Mouse (Mus musculus): ENCODE data around the gene Gm49358.

Gm49358 gene

DNA sequence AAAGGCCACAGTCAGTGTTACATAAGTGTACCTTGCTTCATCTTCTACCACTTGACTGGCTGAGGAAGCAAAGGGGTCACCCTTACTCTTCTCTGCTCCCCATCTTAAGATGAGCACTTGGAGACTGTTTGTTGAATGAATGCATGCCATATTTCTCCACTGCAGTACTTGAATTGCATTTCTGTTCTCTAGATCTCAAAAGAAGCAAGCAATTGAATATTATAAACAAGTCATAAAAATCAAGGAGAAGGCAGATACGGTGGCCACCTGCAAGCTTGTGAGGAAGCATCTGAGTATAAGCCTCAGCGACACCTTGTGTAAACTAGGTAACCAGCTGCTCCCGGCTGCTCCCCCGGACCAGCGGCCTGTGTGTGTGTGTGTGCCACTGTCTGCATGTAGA, at the start of gene Gm49358:
Gene Gm49358, plus strand, starts transcription at position 301 of the 400 bp plus-strand sequence.
- DNase-seq (ENCODE audit: low spot score in 2 of 2), result no peak

DNA sequence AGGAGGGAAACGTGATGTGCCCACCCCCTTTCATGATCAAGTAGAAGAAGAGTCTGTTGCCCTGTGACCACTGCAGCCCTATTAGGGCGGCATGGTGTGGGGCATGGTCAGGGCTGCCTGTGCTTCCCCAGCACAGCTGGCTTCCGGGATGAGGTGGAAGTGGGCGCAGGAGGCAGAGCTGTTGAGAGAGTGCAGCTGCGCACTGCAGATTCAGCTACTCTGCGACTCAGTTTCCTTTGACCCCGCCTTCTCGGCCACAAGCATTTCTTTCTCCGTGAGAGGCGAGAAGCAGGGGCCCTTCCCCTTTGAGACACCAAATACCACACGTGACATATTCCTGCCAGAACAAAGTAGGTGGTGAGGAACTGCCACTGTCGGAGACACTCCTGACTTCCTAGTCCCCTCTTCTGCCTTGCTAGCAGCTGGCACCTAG, 36.2 kb upstream of the Gm49358 start:
- peak; percentile 49 to 69 for DNase-seq (ENCODE audit: low spot score in 2 of 2)

DNA sequence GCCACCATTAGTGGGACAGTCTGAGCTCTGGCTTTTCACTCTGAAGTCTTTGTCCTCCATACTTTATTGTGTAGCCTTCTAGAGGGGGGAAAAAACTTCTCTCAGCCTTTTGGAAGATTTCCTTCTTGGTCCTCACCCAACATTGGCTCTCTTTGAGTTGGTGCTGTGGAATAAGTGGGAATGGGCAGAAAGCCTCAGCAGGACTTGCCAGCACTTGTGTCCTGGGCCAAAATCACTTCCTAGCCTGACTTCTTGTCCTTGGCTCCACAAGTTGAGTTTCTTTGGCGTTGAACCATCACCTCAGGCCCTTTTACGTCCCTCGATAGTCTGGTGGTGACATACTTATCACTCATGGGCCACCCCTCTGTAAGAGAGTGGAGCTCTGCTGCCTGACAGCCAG, 35.6 kb upstream of the Gm49358 start:
- no peak for DNase-seq (ENCODE audit: low spot score in 2 of 2)

DNA sequence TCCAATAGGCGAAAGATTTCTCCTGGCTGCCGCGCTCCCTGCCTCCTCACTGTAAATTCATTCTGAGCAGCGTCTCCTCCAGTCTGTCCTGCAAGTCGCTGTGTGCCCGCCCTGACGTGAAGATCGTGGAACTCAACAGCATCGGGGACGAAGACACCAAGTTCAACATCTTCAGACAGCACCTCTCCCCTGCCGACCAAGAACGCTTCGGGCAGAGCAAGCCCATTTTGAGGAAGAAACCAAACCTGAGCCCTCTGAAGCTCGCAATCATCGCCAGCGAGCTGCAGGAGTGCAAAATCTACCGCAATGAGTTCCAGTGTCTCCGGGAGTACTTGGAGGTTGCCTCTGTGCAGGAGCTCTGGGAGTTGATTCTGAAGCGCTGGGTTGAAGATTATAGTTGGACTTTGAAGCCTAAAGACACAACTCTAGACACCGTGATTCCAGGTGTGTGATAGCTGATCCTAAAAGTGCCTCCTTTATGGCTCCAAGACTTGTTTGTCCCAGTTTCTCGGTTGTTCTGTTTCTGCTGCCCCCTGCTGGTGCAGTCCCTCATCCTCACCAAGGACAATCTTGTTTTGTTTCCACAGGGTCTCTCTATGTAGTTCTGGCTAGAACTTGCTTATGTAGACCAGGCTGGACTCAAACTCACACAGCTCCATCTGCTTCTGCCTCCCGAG, 32.8 kb upstream of the Gm49358 start:
- DNase-seq (ENCODE audit: low spot score in 2 of 2), result peak; percentile 72 to 90

DNA sequence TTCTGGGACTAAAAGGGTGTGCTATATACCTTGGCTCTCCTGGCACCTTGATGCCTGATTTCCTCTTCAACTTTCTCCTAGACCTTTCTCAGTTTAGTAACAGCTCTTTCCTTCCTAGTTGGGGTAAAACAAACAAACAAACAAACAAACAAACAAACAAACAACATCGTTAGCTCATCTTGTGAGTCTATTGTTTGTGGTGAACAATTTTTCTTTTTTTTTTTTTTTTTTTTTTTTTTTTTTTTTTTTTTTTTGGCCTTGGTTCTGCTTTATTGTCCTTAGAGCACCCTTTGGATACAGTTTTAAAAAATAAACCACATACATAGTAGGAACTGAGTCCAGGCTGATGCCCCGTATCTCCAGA, 32.3 kb upstream of the Gm49358 start:
- no peak for DNase-seq (ENCODE audit: low spot score in 2 of 2)

DNA sequence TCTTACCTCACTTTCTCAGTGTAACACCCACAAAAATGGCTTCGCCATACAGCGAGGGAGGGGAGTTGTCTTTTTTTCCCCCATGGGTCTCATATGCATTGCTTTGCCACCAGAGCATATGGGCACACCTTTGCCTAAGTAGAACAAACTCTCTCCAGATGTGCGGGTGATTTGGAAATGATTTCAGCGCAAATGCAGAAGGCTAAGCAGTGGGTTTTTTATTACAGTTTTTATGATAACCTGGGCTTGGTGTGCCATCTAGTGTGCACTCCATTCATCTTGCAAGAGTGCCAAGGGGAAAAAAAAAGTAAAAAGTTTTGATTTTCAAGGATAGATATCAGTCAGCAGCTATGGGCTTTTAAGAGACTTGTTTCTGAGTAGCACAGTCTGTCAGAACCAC, 28.7 kb upstream of the Gm49358 start:
- no peak for DNase-seq (ENCODE audit: low spot score in 2 of 2)

DNA sequence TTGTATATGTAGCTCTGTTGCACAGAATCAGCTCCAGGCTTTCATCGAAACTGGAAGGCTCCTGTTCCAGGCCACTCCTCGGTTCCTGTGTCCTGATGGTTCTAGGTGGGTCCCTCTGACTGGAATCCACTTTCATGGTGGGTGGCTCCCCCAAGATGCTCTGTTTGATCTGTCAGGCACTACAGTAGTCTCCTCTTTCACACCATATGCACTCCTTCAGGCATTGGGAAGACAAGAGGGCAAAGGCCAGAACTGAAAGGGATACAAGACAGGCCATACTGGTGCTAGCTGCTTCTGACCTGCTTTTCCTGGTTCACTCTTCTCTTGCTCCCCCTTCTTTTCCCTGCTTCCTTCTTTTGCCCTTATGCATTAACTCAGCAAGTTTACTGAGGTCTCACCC, 20.9 kb upstream of the Gm49358 start:
- DNase-seq (ENCODE audit: low spot score in 2 of 2), result no peak

DNA sequence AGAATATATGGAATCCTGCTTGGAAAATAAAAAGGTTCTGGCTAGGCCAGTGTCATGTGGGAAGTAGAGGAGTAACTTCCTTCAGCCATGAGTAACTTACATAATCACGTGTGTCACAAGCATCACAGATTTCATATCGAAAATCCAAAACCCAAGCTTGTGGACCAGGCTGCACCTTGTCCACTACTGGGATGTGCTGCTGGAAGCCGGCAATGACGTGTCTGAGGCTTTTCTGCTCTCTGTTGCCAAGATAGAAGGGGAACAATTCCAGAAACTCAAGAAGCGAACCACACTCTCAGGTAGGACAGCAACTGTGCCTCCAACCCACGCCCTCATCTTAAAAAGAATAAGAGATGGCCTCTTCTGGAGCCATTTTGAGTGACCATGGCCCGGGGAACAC, 19.5 kb upstream of the Gm49358 start:
- no peak for DNase-seq (ENCODE audit: low spot score in 2 of 2)

DNA sequence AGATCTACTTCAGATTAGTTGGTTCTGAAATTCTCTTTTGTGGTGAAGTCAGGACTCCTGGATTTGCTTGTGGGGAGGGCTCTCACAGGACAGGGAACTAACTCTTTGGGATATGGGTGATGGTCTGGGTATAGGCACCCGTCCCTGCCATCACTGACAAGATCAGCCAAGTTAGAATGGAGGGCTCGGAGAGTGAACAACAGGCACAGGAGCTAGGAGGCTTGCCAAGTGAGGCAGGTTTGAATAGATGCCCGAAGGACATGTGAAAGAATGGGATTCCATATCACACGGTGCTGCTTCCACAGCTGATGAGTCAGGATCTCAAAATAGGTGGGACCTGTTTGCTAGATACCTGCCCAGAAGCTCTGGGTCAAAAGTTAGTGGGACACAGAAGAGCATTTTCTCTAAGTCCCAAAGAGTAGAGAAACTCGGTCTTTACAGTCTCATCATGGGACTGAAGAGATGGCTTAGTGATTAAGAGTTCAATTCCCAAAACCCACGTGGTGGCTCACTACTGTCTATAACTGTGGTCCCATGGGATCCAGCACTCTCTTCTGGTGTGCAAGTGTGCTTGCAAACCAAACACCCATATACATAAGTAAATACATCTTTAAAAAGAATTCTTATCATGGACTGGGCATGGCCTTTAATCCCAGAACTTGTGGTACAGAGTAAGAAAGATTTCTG, 7.8 kb upstream of the Gm49358 start:
- no peak for DNase-seq (ENCODE audit: low spot score in 2 of 2)

DNA sequence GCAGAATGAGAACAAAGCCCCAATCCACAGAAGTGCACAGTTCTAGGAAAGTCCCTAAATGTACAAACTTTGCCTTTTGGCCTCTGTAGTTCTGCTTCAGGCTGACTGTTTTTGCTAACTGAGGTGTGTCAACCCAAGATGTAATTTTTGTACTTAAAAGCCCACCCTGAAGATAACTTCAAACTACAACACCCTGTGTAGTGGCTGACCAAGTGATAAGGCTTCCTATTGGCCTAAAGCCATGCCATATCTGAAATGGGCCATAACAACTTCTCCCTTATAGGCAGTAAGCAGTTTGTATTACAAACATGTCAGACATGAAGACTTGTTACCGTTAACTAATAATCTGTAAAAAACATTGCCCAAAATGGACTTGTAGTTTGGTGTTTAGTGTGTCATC, 6.0 kb upstream of the Gm49358 start:
- DNase-seq (ENCODE audit: low spot score in 2 of 2), result no peak

DNA sequence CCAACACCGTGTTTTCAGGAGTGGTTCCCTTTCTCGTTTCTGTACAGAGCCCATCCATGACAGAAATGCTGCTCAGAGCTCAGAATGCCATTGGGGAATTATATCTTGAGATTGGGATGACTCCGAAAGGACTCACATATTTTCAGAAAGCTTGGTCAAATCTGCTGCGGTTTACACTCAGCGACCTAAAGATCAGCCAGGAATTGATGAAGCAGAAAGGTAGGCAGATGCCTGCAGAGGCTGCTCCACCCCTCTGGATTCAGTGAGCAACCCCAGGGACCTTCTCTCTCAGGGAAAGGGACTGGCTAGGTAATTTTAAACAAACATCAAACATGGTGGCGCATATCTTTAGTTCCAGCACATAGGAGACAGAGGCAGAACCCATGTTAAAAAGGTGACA, 5.6 kb upstream of the Gm49358 start:
- no peak for DNase-seq (ENCODE audit: low spot score in 2 of 2)

DNA sequence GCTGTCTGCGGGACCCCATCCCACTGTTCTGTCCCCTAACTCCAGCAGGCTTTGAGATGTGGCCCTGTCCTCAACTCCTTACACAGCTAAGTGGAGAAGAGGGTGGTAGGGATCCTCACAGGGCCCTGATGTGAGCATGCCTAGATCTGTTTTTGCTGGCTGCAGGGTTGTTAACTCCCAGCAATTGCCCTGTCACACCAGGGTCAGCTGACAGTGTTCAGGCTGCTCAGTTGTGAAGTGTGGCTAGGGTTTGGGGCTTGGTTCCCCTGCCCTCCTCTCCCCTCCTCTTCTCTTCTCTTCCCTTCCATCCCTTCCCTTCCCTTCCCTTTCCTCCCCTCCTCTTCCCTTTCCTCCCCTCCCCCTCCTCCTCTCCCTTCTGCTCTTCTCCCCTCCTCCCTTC, 2.5 kb upstream of the Gm49358 start:
- DNase-seq (ENCODE audit: low spot score in 2 of 2), result no peak

DNA sequence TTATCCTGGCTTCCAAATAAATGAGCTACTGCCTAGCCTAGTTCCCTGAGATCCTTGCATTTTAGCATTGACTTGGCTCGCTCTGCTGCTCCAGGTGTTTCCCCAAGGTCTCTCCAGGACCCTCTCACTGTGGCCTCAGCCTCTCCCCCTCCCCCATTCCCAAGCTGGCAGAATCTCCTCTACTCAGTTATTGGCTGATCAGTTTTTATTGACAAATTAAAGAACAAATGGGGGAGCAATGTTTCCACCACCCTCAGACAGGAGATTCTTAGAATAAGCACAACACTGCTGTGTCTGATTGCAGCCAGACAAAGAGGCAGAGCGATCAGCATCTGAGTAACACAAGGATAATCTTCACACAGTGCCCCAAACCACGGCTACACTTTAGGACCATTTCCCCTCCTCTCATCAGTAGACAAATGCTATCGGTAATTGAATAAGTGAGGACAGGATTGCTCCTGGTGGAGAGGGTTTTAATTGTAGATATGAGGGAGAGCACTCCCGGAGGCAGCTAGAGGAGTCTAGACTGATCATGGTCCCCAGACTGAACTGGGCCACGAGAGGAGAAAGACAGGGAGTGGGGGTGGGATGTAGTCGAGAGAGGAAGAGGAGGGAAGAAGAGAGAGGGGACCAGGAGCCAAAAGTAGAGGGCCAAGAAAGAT, 1.9 kb upstream of the Gm49358 start:
- DNase-seq (ENCODE audit: low spot score in 2 of 2), result no peak

DNA sequence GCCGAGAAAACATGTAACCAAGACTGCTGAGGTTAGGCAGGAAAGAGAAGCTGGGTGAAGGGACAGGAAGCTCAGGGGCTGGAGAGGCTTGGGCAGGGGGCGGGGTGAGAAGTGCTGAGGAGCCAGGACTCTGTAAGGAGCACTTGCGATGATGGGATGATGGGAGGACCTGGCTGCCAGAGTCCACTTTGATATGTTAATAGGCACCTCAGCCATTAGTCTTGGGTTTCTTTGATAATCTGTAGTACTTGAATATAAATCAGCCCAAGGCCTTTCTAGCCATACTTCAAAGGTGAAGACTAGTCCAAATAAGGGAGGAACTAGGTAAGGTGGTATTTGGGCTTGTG, 1.4 kb upstream of the Gm49358 start:
- no peak for DNase-seq (ENCODE audit: low spot score in 2 of 2)

DNA sequence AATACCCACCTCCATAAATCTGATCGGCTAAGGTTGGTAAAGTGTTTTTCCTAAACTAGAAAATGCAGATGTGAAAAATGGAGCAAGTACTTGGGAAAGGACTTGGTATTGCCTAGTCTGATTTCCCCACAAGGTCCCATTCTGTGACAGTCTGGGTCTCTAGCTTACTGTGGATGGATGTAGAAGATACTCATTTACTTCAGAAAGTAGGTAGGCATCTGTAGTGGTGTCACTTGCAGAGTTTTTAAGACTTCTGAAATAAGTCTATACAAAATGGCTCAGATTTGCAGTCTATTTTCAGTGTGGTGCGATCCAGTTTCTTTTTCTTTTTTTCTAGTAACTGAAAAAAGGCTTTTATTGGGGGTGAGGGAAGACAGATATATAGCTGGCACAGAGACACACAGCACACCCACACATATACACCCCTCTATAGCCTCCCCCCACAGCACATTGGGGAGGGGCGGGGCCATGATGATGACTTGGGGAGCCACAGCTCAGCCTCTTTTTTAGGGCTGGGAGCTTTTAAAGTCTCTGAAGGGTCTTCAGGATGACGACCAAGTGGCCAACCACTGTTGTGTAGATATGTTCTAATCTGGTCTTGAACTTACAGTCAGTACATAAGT, 1.7 kb downstream of the Gm49358 start:
- DNase-seq (ENCODE audit: low spot score in 2 of 2), result no peak

DNA sequence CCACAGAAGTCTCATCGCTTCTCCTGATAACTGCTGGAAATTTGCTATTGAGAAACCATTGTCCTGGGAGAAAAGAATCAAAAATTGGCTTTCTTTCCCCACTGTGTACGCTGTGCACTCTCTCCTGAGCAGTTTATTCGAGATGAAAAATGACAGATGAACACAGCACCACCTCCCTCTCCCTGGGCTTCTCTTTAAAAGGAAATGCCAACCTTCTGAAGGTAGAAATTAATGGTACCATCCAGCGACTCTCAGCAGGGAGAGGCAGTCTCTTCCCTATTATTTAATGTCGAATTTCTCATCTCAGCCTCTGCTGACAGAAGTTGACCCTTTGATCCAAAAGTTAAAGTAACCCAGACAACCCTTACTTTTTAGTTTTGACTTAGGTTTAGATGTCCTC, 5.4 kb downstream of the Gm49358 start:
- no peak for DNase-seq (ENCODE audit: low spot score in 2 of 2)

DNA sequence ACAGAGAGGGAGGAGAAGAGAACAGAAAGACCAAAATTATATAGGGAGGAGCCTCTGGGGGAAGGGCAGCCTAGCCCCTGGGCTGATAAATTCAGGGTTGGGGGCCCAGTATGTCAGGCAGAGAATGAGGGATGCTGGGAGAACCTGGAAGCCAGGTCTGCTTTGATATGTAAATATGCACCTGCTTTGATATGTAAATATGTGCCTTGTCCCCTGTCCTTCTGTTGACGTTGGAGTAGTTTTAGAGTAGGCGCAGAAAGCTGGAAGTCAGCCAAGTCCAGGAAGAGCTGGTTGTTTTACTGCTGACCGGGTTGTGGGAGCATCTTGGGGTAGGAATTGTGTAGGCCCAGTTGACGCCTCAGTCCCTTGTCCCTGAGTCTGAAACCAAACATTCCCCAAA, 6.0 kb downstream of the Gm49358 start:
- DNase-seq (ENCODE audit: low spot score in 2 of 2), result no peak

DNA sequence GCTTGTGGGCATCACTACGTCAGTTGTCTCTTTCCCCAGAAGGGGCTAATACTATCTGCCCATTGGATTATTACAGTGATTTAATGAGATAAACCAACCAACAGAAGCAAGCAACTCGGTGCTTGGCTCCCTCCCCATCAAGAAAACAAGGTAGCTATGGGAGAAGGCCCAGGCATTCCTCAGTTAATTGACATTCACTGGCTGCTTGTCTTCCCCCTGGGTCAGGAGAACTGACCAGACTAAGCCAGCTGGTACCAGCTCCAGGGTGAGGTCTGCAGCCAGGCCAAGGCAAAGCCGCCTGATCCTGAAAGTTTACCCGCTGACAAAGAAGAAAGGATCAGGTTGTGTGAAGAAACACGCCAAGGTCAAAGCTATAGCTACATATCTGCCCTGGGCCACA, 7.9 kb downstream of the Gm49358 start:
- no peak for DNase-seq (ENCODE audit: low spot score in 2 of 2)

DNA sequence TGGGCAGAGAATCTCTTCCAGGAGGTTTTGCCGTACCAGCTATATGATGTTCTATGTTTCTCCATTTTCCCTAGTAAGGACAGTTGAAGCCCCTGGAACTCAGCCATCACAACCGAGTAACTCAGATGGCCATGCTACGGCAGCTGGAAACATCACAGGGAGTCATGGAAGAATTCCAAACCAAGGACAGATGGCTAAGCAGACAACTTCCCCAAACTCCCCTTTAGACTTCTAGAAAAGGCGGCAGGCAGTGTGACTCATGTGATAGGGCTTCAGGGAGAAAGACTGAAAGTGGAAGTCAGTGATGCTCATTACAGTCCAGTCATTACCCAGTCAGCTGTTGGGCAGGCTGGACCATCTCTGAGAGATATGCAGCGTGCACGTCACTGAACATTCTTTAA, 8.5 kb downstream of the Gm49358 start:
- DNase-seq (ENCODE audit: low spot score in 2 of 2), result no peak

DNA sequence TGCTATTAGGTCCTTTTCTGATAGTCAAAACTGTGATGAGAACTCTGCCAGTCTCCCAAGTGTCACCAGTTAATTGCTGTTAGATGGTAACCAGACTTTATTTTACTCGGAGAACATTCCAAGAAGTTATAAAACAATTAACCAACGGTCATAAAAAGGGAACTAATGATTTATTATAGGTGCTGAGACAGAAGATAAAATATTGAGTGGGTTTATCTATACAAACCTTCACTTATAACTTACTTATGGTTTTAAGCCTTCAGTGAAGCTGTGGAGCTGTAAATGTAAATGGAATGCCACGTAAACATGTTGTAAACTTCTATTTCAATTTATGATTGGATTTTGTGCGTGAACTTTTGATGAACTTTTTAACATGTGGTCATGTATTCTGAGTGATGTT, 9.6 kb downstream of the Gm49358 start:
- DNase-seq (ENCODE audit: low spot score in 2 of 2), result no peak

DNA sequence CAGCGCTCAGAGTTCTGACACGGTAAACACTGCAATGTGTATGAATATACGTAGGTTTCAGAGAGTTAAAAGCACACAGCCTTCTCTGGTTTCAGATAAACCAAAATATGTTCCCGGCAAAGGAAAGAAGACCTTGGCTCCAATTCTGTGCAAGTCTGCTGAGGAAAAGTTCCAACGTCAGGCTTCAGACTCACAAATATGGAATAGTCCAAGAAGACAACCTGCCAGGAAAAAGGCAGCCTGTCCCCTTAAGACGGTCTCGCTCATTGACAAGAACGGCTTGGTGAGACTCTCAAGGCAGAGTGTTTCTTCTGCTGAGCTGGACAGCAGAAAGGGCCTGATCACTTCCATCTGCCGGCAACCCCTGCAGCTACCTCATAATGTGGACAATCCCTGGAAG, 12.5 kb downstream of the Gm49358 start:
- no peak for DNase-seq (ENCODE audit: low spot score in 2 of 2)

DNA sequence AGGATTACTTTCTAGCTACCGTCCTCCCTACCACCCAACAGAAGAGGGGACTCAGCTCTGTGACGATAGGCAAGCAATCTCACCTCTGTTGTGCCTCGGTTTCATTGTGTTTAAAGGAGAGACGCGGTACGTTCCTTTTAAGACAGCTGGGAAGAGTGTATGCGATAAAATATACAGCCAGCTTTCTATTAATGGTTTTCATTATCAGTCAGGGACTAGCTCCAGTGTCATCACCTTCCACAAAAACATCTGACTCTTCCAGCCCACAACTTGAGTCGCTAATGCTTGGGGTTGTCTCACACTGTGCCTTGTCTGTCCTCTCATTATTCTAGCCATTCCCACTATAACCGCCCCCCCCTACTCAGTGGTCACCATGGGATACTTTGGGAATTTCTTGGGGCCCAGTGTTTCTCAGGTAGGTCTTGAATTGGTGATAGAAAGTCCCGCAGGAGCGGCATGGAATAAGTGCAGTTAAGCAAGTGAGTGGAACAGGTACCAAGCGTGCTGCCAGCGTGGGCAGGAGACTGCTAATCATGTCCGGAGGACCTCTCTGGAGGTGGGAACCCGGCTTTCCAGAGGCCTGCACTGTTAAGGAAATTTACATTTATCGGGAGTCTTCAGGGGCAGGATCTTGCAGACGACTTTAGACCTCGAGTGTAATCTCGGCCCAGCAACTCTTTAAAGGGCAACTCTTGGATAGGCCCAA, 14.0 kb downstream of the Gm49358 start:
- DNase-seq (ENCODE audit: low spot score in 2 of 2), result peak in 1 of 2 experiments; percentile 26
